Mouse (Mus musculus) ES-E14 (cell line): Measurements from ENCODE around the gene Pagr1b.

Source experiments
- CHD2 ChIP-seq: IDR thresholded peaks from 2 replicates; pipeline ENCODE4 v1.6.1; 2014; ENCODE audit warnings: mild to moderate bottlenecking, low read depth, low read length, inconsistent platforms
- ZC3H11A ChIP-seq: IDR thresholded peaks from 2 replicates; pipeline ENCODE4 v1.6.1; 2012; ENCODE audit warnings: low read depth, mild to moderate bottlenecking, inconsistent platforms, low read length, borderline replicate concordance
- ZNF384 ChIP-seq: IDR thresholded peaks from 2 replicates; pipeline ENCODE4 v1.6.1; 2012; ENCODE audit warnings: low read depth, low read length, inconsistent platforms

DNA sequence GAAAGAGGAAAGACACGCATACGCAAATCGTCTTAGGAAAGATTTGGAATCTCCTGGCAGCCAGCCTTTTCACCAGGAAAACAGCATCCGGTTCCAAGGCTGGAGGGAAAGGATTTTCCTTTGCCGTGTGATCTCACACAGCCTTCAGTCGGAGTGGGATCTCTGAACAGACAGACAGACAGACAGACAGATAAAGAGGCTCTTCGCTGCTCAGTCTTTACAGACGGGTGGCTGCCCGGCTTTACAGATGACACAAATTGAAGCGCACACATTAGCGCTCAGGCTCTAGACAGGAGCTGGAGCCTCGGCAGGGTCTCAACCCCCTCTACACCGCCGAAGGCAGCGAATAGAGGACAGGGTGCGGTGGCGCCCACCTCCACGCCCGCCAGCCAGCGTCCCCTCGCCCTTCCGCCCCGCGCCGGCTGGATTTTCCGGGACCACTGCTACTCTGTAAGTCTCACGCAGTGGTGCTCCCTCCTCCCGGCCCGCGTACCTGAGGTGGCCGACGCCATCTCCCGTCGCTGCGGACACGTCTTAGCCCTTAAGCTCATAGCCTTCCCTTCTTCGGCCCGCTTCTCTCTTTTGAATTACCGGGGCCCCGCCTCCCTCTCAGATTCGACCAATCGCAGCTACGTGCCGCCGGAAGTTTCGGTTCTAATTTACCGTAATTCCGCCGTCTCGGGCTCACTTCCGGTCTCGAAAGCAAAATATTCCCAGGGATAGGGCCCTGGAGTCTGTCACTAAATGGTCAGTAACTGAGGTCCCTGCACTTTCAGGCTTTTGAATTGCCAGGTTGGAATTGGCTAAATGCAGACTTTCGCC is 25.8 kb upstream of the Pagr1b start, which contains the start of gene Kif22:
- no peak for TF ChIP-seq ZC3H11A
- TF ChIP-seq CHD2 = no peak
- no peak for TF ChIP-seq ZNF384
